Mouse (Mus musculus) brain, embryonic 14.5 days (tissue): ENCODE measurements around the gene Cecr2.
"Not testable (repeated sequence)": the region's sequence is repeated elsewhere in the genome, so short reads cannot be mapped to it uniquely, and the experiment has no call there.

Experiments
- CTCF ChIP-seq: fragments of 200-500 bp; IDR thresholded peaks from 2 replicates; pipeline ENCODE4 v1.5.1; 2012; ENCODE audit warnings: inconsistent platforms, mild to moderate bottlenecking, moderate library complexity, borderline replicate concordance; ENCODE audit not compliant: insufficient read depth, insufficient read length; ENCODE audit errors: extremely low read depth
- POLR2A ChIP-seq: fragments of 200-500 bp; IDR thresholded peaks from 2 replicates; pipeline ENCODE4 v1.6.1; 2012; ENCODE audit warnings: mild to moderate bottlenecking, inconsistent platforms, borderline replicate concordance; ENCODE audit not compliant: poor library complexity, insufficient read depth, insufficient read length, severe bottlenecking; ENCODE audit errors: extremely low read depth

DNA sequence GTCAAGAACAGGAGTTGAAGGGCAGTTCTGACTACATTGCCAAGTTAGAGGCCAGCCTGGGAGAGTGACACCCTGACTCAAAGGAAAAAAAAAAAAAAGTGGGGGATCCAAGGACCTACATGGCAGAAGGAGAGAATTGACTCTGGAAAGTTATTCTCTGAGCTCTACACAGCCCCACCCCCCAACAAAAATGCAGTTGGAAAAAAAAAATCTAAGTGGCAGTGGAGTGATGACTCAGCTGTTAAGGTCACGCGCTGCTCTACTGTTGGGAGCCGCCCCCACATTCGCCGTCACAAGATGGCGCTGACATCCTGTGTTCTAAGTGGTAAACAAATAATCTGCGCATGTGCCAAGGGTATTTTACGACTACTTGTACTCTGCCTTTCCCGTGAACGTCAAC lies 145.8 kb downstream of the Cecr2 start:
- not testable (repeated sequence) for TF ChIP-seq CTCF, POLR2A
